Mouse (Mus musculus): ENCODE results near the gene Ubqln1. TPM values are rescaled to one million over a fixed set of nuclear protein-coding genes. Genes with fewer than 3 reads are reported as not detected.

Gene Ubqln1
- total and polyA plus RNA-seq, 3 experiments, result 68.6 to 146 TPM; not detected in 1

DNA sequence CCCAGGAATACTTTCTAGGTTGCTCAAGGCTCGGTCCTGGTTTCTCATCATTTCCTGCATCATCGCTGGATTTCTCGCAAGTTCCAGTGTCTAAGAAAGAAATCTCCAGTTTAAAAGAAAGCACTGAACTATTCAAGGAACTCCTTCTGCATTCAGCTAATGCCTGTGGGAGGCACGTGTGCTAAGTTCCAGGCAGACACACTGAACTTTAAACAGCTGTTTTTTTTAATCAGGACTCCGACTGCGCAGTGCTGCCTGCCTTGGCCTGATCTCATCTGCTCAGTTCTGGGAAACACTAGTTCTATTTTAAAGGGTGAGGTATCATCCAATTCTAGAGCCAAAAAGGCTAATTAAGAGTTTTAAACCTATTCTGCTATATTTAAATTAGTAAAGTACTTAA is 23.3 kb downstream of the Ubqln1 start:
- no peak overlapping the region for H3K27ac ChIP-seq (ENCODE audit: control insufficient read depth, low read depth, low read length)
- H3K9me3 ChIP-seq (replicated peaks; ENCODE audit: insufficient read depth, low read length), result no peaks in the 10 kb centered on the region
- TF ChIP-seq EP300 (IDR thresholded peaks at IDR 0.05; ENCODE audit: low read depth in 1 of 2, low read length in 2 of 2) (no peak), KAT2A (conservative IDR thresholded peaks at IDR 0.05; ENCODE audit: low read depth, low read length) (no peak), SIN3A (IDR thresholded peaks at IDR 0.05; ENCODE audit: low read length) (no peak), USF2 (IDR thresholded peaks at IDR 0.05; ENCODE audit: borderline replicate concordance in 1 of 2, insufficient read depth in 1 of 2, low read depth in 1 of 2, low read length in 2 of 2) (no peak), UBTF (IDR thresholded peaks at IDR 0.05; ENCODE audit: borderline replicate concordance, insufficient read depth, low read depth, low read length) (no peak), POLR2AphosphoS5 (IDR thresholded peaks at IDR 0.05; ENCODE audit: borderline replicate concordance, low read depth, low read length) (no peak), RAD21 (IDR thresholded peaks at IDR 0.05; ENCODE audit: low read depth, low read length) (no peak), RCOR1 (IDR thresholded peaks at IDR 0.05; ENCODE audit: low read depth, low read length) (no peak), TCF12 (IDR thresholded peaks at IDR 0.05; ENCODE audit: low read depth, low read length) (no peak), E2F4 (IDR thresholded peaks at IDR 0.05; ENCODE audit: borderline replicate concordance, low read depth, low read length) (no peak), BHLHE40 (IDR thresholded peaks at IDR 0.05; ENCODE audit: borderline replicate concordance, low read depth, low read length) (no peak), SMC3 (IDR thresholded peaks at IDR 0.05; ENCODE audit: low read depth, low read length) (no peak), TBP (IDR thresholded peaks at IDR 0.05; ENCODE audit: low read depth, low read length) (no peak), POLR2A (IDR thresholded peaks at IDR 0.05; ENCODE audit: control insufficient read depth in 1 of 2, insufficient read depth in 1 of 2, low read depth in 1 of 2, low read length in 2 of 2, poor library complexity in 1 of 2) (no peak), ETS1 (IDR thresholded peaks at IDR 0.05; ENCODE audit: low read depth, low read length) (no peak), ZMIZ1 (IDR thresholded peaks at IDR 0.05; ENCODE audit: low read depth, low read length) (no peak), GATA1 (IDR thresholded peaks at IDR 0.05; ENCODE audit: low read depth, low read length) (no peak), CHD1 (IDR thresholded peaks at IDR 0.05; ENCODE audit: low read depth, low read length) (no peak), GABPA (IDR thresholded peaks at IDR 0.05; ENCODE audit: low read depth, low read length) (no peak), NRF1 (IDR thresholded peaks at IDR 0.05; ENCODE audit: insufficient read depth, low read depth, low read length, poor library complexity, severe bottlenecking) (no peak)
- no peak overlapping the region for H3K4me3 ChIP-seq (ENCODE audit: control insufficient read depth in 1 of 2, insufficient read depth in 1 of 2, low read depth in 2 of 2, low read length in 2 of 2)
- peaks cover 0 to 35% of the 10 kb centered on the region in 2 experiments; a peak in 3 of 4 replicates for H3K36me3 ChIP-seq (ENCODE audit: control insufficient read depth in 1 of 2, insufficient read depth in 2 of 2, low read length in 2 of 2)
- DNase-seq (ENCODE audit: low read depth, low spot score), result no peak
- peaks cover 2% of the 10 kb centered on the region for H3K79me2 ChIP-seq (ENCODE audit: control insufficient read depth, insufficient read depth, low read length, poor library complexity)
- H3K4me1 ChIP-seq (ENCODE audit: control insufficient read depth in 1 of 2, insufficient read depth in 2 of 2, low read length in 2 of 2), result no peaks in the 10 kb centered on the region
- no peaks in the 10 kb centered on the region for H3K27me3 ChIP-seq (ENCODE audit: control insufficient read depth in 1 of 2, insufficient read depth in 2 of 2, low read length in 2 of 2)
- no peak overlapping the region for H3K9ac ChIP-seq (ENCODE audit: control insufficient read depth, low read depth, low read length, poor library complexity, severe bottlenecking)

DNA sequence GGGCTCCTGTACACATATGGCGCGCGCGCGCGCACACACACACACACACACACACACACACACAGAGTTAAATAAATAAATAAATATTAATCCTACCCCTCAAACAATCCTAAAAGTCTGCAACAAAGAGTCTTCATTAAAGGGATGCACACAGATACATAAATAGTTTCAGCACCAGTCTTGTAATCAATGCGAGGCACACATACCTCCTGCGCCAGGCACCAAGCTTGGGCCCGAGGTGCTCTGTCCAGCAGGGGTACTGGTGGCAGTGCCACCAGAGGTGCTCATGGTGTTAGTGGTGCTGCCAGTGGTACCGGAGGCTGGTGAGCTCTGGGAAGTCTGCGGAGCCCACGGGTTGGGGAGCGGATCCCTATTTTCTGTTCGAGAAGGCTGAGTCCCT is 23.9 kb downstream of the Ubqln1 start:
- Histone ChIP-seq H3K27me3 (ENCODE audit: control insufficient read depth in 1 of 2, insufficient read depth in 2 of 2, low read length in 2 of 2) (no peaks in the 10 kb centered on the region), H3K9ac (ENCODE audit: control insufficient read depth, low read depth, low read length, poor library complexity, severe bottlenecking) (no peak overlapping the region), H3K4me3 (ENCODE audit: control insufficient read depth in 1 of 2, insufficient read depth in 1 of 2, low read depth in 2 of 2, low read length in 2 of 2) (no peak overlapping the region), H3K79me2 (ENCODE audit: control insufficient read depth, insufficient read depth, low read length, poor library complexity) (peaks cover 3% of the 10 kb centered on the region), H3K9me3 (replicated peaks; ENCODE audit: insufficient read depth, low read length) (no peaks in the 10 kb centered on the region), H3K36me3 (ENCODE audit: control insufficient read depth in 1 of 2, insufficient read depth in 2 of 2, low read length in 2 of 2) (peaks cover 0 to 40% of the 10 kb centered on the region in 2 experiments; a peak in 3 of 4 replicates), H3K4me1 (ENCODE audit: control insufficient read depth in 1 of 2, insufficient read depth in 2 of 2, low read length in 2 of 2) (no peaks in the 10 kb centered on the region), H3K27ac (ENCODE audit: control insufficient read depth, low read depth, low read length) (no peak overlapping the region)
- TF ChIP-seq ELF1 (IDR thresholded peaks at IDR 0.05; ENCODE audit: low read depth, low read length) (no peak), USF1 (IDR thresholded peaks at IDR 0.05; ENCODE audit: low read depth, low read length) (no peak), NELFE (IDR thresholded peaks at IDR 0.05; ENCODE audit: low read depth, low read length) (no peak), NRF1 (IDR thresholded peaks at IDR 0.05; ENCODE audit: insufficient read depth, low read depth, low read length, poor library complexity, severe bottlenecking) (no peak), MYC (IDR thresholded peaks at IDR 0.05; ENCODE audit: low read depth, low read length) (no peak), CHD2 (IDR thresholded peaks at IDR 0.05; ENCODE audit: low read length) (no peak), KAT2A (conservative IDR thresholded peaks at IDR 0.05; ENCODE audit: low read depth, low read length) (no peak), RAD21 (IDR thresholded peaks at IDR 0.05; ENCODE audit: low read depth, low read length) (no peak), SIN3A (IDR thresholded peaks at IDR 0.05; ENCODE audit: low read length) (no peak), CHD1 (IDR thresholded peaks at IDR 0.05; ENCODE audit: low read depth, low read length) (no peak), HCFC1 (IDR thresholded peaks at IDR 0.05; ENCODE audit: low read depth, low read length) (no peak), MXI1 (IDR thresholded peaks at IDR 0.05; ENCODE audit: low read depth, low read length) (no peak), EP300 (IDR thresholded peaks at IDR 0.05; ENCODE audit: low read depth in 1 of 2, low read length in 2 of 2) (no peak), RCOR1 (IDR thresholded peaks at IDR 0.05; ENCODE audit: low read depth, low read length) (no peak), ZNF384 (IDR thresholded peaks at IDR 0.05; ENCODE audit: low read depth, low read length) (no peak), ZKSCAN1 (IDR thresholded peaks at IDR 0.05; ENCODE audit: low read depth, low read length) (no peak), GATA1 (IDR thresholded peaks at IDR 0.05; ENCODE audit: low read depth, low read length) (no peak)
- DNase-seq (ENCODE audit: low read depth, low spot score), result no peak
